Mouse (Mus musculus) layer of hippocampus, adult 9-11 months (tissue): ENCODE data around the gene Sec23a.

Source experiments
- DNase-seq: peaks from one replicate; pipeline ENCODE4 v3.0.0; 2022

Gene Sec23a

DNA sequence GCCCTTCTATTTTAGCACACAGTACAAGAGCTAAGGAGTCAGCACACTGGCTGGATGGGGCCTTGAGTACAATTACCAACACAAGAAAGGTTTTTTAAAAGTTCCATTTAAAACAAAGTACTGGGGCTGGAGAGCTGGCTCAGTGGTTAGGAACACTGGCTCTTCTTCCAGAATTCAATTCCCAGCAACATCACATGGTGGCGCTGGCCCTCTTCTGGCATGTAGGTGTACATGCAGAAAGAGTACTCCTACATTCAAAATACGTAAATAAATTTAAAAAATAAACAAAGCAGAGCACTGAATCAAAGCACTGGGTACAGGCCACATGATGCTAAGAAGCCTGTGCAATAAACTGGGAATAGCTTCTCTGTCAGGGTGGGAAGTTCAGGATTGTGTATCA, 34.9 kb downstream of the Sec23a start:
- DNase-seq = no peak

DNA sequence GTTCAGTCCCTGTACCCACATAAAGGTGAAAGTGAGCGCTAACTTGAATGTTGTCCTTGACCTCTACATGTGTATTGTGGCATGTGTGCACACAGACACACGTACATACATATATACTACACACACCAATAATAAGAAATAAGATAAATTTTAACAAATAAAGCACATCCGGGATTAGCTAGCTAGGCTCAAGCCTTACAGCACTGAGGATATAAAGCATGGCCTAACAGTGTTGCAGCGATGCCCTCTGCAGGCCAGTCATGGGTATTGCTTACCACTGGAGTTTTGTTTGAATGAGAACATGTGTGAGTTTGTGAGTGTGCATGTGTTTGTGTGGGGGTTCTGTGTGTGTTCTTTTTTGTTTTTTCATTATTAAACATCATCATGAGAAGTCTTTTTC, 47.2 kb downstream of the Sec23a start:
- DNase-seq = no peak

DNA sequence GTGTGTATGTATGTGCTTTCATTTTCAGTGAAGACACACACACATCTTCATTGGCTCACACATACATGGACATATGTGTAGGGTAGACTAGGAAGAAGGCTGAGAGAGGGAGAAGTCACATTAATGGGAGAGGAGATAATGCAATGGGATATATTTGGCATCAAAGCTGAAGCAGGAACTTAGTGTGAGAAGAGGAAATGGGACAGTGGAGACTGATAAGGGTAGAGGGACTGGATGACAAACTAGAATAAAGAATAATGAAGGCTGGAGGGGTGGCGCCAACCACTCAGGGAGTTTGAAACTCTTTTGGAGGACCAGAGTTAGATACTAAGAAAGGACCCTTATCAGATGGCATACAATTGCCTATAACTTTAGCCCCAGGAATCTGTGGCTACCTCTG, 51.0 kb downstream of the Sec23a start:
- DNase-seq = no peak

DNA sequence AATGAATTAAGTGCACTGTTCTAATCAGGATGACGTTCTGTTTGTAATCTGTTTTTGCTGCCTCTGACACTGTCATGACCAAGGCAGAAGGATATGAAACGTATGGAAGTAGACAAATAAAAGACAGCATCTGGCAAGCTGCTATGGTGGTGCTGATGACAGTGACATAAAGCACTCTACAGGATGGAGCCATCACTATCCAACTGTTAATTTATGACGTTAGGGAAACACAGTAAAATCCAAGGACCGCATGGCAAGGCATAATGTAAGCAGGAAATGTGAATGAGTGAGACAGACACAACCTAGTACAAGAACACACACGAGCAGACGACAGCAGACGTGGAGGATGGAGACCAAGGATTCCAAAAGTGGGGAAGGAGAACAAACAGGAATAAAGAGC, 55.2 kb downstream of the Sec23a start:
- no peak for DNase-seq

DNA sequence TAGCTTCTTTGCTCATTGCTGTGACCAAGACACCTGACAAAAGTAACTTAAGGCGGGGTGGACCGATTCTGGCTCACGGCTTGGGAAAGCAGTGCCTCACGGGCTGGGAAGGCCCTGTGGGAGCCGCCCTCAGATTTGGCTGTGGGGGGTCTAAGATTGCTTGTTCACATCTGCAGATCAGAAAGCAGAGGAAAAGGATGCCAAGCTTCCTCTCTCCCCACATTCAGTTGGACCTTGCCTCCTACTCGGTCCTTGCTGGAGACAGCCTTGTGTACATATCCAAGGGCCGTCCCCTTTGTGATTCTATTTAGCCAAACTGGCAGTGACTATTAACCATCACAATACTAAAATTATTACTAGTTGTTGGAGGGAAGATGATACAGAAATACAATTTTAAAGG, 55.7 kb downstream of the Sec23a start:
- DNase-seq = no peak

DNA sequence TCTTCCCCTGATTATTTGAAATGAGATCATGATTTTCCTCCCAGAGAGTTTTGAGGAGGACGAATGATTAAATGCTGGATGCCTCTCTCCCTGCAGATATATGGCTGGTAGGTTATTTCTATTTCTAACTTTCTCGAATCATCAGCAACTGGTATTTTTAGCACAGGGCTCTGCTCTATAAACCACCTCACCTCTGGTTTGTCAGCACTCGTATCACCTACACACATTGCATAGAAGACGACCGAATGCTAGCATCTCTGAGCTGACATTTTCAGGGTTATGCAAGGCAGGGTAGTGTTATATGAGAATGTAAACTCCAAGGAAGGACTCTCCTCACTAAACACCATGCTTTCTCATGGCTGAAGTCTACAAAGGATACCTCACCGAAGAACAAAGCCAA, 63.9 kb downstream of the Sec23a start:
- no peak for DNase-seq

DNA sequence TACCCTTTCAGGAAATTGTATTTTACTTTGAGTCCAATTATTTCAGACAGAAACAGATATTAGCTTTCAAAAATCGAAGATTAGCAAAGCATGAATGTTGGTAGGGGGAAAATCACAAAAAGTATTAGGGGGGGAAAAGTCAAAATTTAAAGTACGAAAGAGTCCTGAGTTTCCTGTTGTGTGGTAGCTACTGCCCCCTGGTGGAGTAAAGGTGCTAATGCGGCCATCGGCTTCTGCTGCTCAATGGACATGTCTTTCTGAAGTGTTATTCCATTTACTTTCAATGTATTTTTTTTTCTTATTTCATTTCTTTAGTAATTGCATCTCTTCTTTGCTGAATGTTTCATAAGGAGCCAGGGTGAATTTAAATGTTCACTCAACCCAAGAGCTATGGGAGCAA, 64.6 kb downstream of the Sec23a start:
- DNase-seq = peak; percentile 55

DNA sequence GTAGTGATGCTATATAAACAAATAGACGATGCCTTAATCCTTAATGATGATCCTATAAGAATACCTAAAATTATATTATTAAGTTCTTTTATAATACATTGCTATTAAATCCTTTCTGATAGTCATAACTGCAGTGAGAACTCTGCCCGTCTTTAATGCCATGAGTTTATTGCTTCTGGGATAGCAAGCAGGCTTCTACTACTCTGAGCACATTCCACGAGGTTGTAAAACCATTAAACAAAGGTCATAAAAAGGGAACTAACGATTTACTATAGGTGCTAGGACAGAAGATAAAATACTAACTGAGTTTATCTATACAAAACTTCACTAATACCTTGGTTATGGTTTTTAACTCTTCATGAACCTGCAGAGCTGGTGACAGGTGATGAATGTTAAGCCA, 69.3 kb downstream of the Sec23a start:
- DNase-seq = no peak

DNA sequence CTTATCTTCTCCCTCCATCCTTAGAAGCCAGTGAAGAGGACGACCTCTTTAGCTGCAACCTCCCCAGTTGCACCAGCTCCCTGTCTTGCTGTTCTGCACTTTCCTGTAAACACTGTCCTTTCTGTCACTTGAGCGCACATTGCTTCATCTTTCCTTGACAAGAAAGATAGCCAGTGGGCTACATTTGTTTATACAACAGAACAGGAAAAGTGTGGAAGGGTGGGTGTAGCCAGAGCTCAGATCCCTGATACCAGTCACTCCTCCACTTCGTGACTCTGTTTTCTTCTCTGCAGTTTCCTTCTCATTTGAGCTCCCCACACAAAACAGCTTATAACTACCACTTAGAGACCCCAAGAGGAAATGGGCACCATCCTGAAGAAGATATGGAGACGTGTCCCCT, 77.2 kb downstream of the Sec23a start:
- no peak for DNase-seq

DNA sequence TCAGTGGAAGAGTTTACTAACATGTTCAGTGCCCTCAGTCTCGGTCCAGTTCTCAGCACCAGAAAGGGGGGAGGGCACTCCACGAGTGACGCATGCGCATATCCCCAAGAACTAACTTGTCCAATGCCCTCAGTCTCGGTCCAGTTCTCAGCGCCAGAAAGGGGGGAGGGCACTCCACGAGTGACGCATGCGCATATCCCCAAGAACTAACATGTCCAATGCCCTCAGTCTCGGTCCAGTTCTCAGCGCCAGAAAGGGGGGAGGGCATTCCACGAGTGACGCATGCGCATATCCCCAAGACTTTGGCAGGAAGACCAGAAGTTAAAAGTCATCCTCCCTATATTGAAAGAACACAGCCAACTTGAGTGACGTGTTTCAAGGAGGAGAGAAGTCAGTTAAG, 86.8 kb downstream of the Sec23a start:
- no peak for DNase-seq

DNA sequence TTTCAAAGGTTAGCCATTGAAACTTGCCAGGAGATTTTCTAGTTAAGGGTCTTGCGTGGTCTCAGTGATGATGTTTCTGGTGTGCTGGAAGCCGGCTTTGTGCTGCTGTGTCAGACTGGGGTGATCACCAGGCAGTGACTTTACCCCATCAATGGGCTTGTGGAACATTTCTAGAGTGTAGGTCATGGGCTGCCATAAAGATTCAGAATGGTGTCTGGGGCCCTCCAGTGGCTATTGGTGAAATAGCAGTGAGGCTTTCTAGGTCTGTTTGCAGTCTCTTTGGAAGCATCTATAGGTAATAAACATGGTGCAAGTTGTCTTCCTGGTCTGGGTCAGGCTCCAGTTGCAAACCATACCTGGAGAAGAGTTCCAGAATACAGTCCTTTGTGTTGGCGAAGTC, 87.8 kb downstream of the Sec23a start:
- peak; percentile 23 for DNase-seq

DNA sequence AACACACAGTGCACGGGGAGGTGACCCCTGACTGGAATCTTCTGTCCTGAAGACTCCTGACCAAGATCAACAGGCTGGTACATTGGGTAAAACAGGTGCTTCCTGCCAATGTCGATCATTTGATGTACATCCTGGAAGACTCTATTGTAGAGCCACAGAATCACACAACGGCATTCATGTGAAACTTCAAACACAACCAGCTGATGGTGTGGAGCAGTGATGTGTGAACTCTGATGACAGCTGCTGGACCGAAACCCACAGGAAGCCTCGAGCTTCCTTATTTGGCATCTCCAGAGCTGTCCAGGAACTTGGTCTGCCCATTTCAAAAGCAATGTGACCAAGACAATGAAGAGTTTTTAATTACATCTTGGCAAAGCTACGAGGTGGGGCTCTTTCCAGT, 91.0 kb downstream of the Sec23a start:
- DNase-seq = no peak

DNA sequence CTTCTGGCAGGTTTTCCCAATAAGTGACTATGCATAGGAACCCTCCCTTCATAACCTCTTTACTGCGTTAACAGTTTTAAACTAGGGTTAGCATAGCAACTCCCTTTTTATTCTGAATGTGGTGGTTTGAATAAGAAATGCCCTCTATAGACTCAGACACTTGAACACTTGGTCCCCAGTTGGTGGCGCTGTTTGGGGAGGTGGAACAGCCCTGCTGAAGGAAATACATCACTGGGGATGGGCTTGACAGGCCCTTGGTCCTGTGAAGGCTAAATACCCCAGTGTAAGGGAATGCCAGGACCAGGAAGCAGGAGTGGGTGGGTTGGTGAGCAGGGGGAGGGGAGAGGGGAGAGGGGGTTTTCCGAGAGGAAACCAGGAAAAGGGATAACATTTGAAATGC, 92.3 kb downstream of the Sec23a start:
- no peak for DNase-seq

DNA sequence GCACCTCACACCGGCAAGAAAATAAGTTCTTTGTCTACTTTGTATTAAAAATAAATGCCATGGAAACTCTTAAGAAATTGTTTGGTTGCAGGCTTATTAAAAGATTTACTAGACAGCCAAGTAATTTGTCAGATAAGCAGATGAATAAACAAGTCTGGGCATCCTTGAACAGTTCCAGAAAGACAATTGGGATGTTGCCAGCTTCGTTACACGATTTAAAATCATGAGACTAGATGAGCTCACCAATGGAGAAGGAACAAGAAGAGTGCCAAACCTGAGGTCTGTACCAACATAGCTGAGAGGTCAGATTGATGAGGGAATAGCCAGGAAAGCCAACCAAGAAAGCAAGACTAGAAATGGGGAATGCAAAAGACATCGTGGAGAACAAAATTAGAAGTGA, 102.0 kb downstream of the Sec23a start:
- no peak for DNase-seq
